Mouse (Mus musculus): Measurements from ENCODE around the gene Epha4. TPM values are rescaled to one million over a fixed set of nuclear protein-coding genes. Genes with fewer than 3 reads are reported as not detected.

Gene Epha4
- polyA plus RNA-seq, 1 experiment from 2014 or later: 93.3 TPM

DNA sequence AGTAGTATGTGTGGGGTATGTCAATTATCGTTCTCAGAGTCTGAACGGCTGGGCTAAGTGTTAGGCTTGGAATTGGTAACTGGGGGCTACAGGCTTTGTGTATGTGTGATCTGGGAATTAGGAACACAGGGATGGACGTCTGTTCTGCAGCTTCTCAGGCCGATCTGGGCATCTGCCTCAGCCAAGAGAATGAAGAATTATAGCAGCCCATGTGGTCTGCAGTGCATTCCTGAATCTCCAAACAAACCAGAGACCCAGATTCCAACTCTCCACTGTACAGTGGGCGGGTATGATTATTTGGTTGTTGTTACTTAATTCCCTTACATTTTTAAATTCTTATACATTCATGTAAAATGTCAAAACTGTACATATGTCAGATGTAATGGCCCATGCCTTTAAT lies 43.4 kb downstream of the Epha4 start:
- Histone ChIP-seq H3K4me1 (peaks cover 31% of the 10 kb centered on the region), H3K27ac (replicated peaks) (no peak overlapping the region), H3K4me3 (no peak overlapping the region), H3K4me2 (replicated peaks) (no peak overlapping the region), H3K9me3 (no peaks in the 10 kb centered on the region), H3K9ac (replicated peaks) (no peak overlapping the region), H3K36me3 (no peaks in the 10 kb centered on the region), H3K27me3 (no peaks in the 10 kb centered on the region)
- no peak for ATAC-seq (replicated peaks)
- 51% methylated on average over 5 of the region's 5 CpGs for WGBS

DNA sequence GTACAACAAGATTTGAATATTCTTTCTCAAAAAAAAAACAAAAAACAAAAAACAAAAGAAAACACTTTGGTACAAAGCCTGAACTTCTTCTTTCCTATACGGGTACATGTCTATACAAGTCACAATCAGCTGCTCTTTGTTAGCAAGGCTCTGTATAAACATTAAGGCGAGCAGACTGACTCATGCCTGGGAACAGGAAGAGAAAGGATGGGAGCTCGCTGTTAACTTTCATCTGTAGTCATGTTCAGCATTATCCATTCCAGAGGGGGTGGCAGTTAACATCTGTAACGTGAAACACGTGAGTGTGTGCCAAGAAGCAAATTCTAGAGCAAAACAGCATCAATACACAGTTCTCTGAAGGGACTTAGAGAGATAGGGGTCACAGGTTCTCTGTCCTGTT lies 43.9 kb downstream of the Epha4 start:
- Histone ChIP-seq H3K27me3 (no peaks in the 10 kb centered on the region), H3K4me3 (no peak overlapping the region), H3K36me3 (no peaks in the 10 kb centered on the region), H3K4me2 (replicated peaks) (no peak overlapping the region), H3K27ac (replicated peaks) (no peak overlapping the region), H3K4me1 (peaks cover 30% of the 10 kb centered on the region), H3K9me3 (no peaks in the 10 kb centered on the region), H3K9ac (replicated peaks) (no peak overlapping the region)
- 54% methylated on average over 5 of the region's 5 CpGs for WGBS
- no peak for ATAC-seq (replicated peaks)

DNA sequence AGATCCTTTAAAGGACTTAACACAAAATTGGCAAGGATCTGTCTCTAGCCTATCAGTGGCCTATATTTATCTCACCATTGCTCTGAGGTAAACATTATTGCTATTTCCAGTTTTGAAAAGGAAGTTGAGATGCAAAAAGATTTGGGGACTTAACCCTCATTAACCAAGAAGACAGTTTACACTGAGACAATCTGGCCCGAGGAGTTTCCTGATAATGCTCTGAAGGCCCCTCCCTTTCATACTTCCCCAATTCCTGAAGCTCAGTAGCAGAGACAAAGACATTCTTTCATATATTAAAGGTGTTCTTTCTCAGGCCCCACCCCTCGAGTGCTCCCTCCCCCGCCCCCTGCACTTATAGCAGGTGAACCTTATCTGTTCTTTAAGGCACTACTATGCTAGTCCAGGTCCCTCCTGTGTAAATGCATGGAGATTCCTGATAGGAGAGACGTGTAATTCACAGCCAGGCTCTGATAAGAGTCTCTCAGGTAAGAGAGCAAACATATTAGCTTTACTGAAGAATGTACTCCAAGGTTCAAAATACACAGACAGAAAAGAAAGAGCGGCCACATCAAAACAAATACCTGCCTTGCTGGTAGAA lies 46.1 kb downstream of the Epha4 start:
- H3K4me3 ChIP-seq: no peak overlapping the region
- no peak overlapping the region for H3K9ac ChIP-seq (replicated peaks)
- H3K4me2 ChIP-seq (replicated peaks): no peak overlapping the region
- H3K27me3 ChIP-seq: no peaks in the 10 kb centered on the region
- 76% methylated on average over 5 of the region's 5 CpGs for WGBS
- H3K27ac ChIP-seq (replicated peaks): no peak overlapping the region
- peaks cover 31% of the 10 kb centered on the region for H3K4me1 ChIP-seq
- H3K36me3 ChIP-seq: no peaks in the 10 kb centered on the region
- no peaks in the 10 kb centered on the region for H3K9me3 ChIP-seq
- ATAC-seq (replicated peaks): no peak

DNA sequence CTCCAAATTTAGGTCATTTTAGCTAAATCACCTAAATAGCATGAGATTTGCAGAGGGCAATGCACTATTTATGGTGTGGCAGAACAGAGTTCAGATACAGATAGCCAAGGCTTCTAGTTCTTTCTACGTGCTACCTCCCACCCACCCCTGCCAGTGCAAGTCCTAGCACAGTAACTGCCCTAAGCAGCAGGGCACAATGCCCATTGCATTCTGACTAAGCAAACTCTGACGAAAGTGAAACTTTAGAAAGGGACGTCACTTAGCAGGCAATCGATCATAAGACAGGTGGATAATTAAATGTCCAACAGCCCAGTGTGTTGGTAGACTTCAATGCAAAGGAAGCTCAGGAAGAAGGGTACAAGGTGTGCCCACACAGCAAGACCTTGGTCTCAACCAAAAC lies 49.4 kb downstream of the Epha4 start:
- Histone ChIP-seq H3K4me3 (no peak overlapping the region), H3K4me1 (peaks cover 30% of the 10 kb centered on the region), H3K4me2 (replicated peaks) (no peak overlapping the region), H3K9ac (replicated peaks) (no peak overlapping the region), H3K27me3 (no peaks in the 10 kb centered on the region), H3K9me3 (no peaks in the 10 kb centered on the region), H3K36me3 (no peaks in the 10 kb centered on the region), H3K27ac (replicated peaks) (no peak overlapping the region)
- ATAC-seq (replicated peaks): no peak
- WGBS: 79% methylated on average over 4 of the region's 4 CpGs

DNA sequence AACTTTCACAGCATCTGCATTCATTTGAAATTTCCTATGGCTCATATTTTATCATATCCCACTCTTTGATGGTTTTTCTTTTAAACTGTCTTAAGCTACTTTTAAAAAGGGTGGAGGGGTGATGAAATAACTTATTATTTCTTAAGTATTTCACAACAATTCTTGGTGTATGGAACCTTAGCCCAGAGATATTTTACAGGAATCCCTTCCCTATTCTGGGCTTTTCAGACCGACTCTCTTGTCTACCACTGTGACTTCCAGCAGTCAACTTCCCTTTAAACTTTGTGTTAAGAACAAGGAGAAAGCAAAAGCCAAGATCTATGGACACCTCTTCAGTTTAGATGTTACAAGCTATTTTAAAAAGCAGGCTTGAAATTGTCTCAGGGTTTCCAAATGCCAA lies 50.8 kb downstream of the Epha4 start:
- no peak overlapping the region for H3K9ac ChIP-seq (replicated peaks)
- ATAC-seq (replicated peaks): no peak
- 80% methylated on average over 1 of the region's 1 CpGs for WGBS
- H3K4me3 ChIP-seq: no peak overlapping the region
- no peaks in the 10 kb centered on the region for H3K27me3 ChIP-seq
- no peak overlapping the region for H3K4me2 ChIP-seq (replicated peaks)
- H3K27ac ChIP-seq (replicated peaks): no peak overlapping the region
- no peaks in the 10 kb centered on the region for H3K36me3 ChIP-seq
- H3K4me1 ChIP-seq: peaks cover 25% of the 10 kb centered on the region
- H3K9me3 ChIP-seq: no peaks in the 10 kb centered on the region

DNA sequence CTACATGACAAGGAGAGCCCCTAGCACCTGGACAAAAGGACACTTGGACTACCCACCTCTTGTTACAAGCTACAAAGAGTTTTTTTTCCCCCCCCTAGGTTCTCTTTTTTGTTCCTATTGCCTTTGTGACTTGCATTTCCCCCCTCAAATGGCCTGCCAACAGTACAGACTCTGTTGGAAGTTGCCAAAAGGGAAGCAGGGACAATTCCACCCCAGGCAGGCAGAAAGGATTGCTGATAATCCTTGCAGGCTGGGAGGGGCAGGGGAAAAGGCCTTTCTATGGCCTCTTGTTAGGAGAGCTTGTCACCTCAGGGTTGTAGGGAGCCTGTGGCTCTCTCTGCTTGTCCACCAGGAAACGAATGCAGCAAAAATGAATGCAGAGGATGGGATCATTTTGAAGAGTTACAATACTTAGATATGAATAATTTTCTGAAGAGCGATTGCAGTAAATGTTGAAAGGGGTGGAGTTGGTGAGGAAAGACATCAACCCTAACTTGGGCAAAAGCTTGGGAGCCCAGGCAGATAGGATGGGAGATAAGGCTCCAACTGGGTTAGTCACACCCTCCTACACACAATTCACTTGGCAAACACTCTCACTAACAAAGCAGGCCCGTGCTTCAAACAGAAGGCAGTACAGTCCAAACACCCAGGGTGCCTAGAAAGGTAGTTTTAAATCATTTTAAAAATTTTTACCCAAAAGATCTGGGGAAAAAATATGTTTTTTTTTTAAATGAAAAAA lies 52.8 kb downstream of the Epha4 start:
- Histone ChIP-seq H3K4me3 (no peak overlapping the region), H3K4me1 (peaks cover 37% of the 10 kb centered on the region), H3K36me3 (no peaks in the 10 kb centered on the region), H3K9ac (replicated peaks) (no peak overlapping the region), H3K27me3 (no peaks in the 10 kb centered on the region), H3K9me3 (no peaks in the 10 kb centered on the region), H3K27ac (replicated peaks) (0 out of 2 replicates have a peak overlapping the region, but pooled peaks have one; percentile 1), H3K4me2 (replicated peaks) (no peak overlapping the region)
- 9% methylated on average over 3 of the region's 3 CpGs for WGBS
- no peak for ATAC-seq (replicated peaks)

DNA sequence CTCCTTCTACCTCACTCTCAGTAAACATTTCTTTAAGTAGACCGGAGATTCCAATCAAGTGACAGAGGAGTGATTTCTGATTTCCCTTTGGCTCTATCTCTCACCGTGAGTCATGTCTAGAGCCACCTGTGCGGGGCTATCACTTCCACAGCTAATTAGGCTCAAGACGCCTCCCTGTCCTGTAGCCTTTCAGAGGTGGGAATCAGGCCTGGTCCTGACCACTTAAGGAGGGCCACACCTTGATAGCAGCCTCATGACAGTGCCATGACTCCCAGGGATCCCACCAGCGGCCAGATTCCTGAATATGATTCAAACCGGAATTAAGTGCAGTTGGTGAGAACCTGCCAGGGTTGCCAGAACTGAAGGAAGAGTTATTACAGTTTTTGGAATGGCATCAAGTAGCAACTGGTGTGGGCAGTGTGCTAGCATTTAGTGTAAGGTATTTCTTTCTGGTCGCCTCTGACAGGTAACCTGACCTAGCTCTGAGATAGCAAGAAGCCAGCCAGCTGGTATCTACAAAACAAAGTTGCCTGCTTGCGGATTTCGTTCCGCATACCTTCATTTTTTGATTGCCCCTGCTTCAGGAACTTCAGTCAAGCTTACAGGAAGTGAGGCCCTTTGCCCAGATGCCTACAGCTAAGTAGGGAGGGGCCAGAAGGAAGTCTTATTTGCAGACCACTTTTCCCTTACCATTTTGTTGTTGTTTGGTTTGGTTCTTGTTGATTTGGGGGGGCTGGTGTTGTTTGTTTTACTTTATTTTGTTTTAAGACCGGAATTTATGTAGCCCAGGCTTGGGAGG lies 53.9 kb downstream of the Epha4 start:
- H3K4me2 ChIP-seq (replicated peaks): no peak overlapping the region
- no peak for ATAC-seq (replicated peaks)
- H3K9me3 ChIP-seq: no peaks in the 10 kb centered on the region
- 68% methylated on average over 11 of the region's 11 CpGs for WGBS
- no peaks in the 10 kb centered on the region for H3K36me3 ChIP-seq
- no peak overlapping the region for H3K27ac ChIP-seq (replicated peaks)
- H3K4me1 ChIP-seq: peaks cover 42% of the 10 kb centered on the region
- no peak overlapping the region for H3K4me3 ChIP-seq
- no peak overlapping the region for H3K9ac ChIP-seq (replicated peaks)
- H3K27me3 ChIP-seq: no peaks in the 10 kb centered on the region

DNA sequence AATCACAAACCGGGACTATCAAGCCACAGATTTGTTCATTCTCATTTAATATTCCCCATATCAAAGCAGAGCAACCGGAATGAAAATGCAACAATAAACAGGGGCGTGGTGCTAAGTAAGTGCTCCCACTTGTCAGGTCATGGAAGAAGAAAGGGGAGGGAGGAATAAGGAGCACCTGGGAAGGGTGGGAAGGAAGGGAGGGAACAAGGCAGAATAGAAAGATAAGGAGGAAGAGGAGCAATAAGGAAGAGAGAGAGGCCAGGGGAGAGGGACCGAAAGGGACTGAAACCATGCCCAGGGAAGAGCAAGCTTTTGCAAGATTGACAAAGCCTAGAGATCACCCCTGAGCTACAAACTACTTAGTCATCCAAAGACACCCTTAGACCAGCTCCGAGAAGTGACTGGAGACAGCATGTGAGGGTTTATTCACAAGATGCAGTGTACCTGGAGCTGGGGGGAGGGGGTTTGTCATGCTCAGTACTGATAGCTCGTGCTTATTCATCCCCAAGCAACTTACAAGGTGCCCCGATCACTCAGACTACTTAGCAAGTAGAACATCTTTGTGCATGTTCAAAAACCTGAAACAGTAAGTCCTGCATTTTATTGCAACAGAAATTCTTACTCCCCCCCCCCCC lies 56.0 kb downstream of the Epha4 start:
- H3K27ac ChIP-seq (replicated peaks): no peak overlapping the region
- WGBS: 76% methylated on average over 7 of the region's 7 CpGs
- H3K9me3 ChIP-seq: no peaks in the 10 kb centered on the region
- H3K27me3 ChIP-seq: no peaks in the 10 kb centered on the region
- no peak overlapping the region for H3K4me3 ChIP-seq
- no peaks in the 10 kb centered on the region for H3K36me3 ChIP-seq
- no peak for ATAC-seq (replicated peaks)
- H3K4me2 ChIP-seq (replicated peaks): no peak overlapping the region
- no peak overlapping the region for H3K9ac ChIP-seq (replicated peaks)
- H3K4me1 ChIP-seq: peaks cover 33% of the 10 kb centered on the region

DNA sequence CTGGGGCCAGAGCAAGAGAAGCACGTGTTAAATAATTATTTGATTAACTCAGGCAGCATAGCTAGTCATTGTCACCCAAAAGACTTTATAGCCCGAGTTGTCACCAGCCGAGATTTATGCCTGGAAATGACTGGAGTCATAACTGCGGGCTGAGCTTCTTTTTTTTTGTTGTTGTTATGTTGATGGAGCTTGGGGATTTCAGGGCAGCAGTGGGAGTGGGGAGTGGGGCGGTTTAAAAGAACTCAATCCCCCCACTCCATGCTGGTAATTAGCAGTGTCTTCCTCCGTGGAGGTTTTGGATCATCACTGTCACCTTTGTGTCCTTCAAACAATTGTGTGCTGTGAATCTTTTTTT lies 57.5 kb downstream of the Epha4 start:
- 22% methylated on average over 6 of the region's 6 CpGs for WGBS
- Histone ChIP-seq H3K4me3 (no peak overlapping the region), H3K27me3 (no peaks in the 10 kb centered on the region), H3K9ac (replicated peaks) (no peak overlapping the region), H3K4me1 (peaks cover 26% of the 10 kb centered on the region), H3K36me3 (no peaks in the 10 kb centered on the region), H3K4me2 (replicated peaks) (no peak overlapping the region), H3K9me3 (no peaks in the 10 kb centered on the region), H3K27ac (replicated peaks) (no peak overlapping the region)
- no peak for ATAC-seq (replicated peaks)

DNA sequence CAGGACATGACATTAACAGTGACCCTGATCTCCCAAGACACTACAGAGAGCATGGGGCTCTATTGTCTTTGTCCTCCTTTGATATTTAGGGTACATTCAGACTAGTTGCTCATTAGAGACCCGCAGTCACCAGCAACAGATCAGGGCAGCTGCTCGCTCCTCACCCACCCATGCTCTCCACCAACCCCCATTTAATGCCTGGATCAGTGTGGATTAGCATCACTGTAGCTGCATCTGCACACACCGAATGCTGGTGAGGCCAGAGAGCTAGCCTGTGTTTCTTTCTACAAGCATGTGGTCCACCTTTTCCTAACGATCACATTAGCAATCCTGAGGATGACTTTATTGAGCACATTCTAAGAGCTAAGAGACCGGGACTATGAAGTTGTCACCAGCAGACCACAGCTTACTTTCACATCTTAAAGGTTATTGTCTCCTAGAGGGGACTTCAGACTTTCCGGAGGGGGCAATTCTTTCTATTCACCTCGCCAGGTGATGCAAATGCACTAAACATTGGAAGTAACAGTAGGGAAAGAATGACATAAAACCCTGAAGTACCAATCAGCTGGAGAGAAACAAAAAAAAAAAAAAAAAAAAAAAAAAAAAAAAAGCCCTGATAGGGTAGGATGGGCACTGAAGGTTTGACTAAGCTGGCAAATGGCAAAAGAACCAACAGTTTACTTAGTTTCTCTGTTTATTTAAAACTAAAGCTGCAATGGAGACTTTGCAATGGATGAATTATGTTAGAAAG lies 58.0 kb downstream of the Epha4 start:
- H3K36me3 ChIP-seq: no peaks in the 10 kb centered on the region
- ATAC-seq (replicated peaks): no peak
- no peak overlapping the region for H3K4me2 ChIP-seq (replicated peaks)
- no peaks in the 10 kb centered on the region for H3K9me3 ChIP-seq
- peaks cover 21% of the 10 kb centered on the region for H3K4me1 ChIP-seq
- no peak overlapping the region for H3K9ac ChIP-seq (replicated peaks)
- H3K27me3 ChIP-seq: no peaks in the 10 kb centered on the region
- H3K27ac ChIP-seq (replicated peaks): no peak overlapping the region
- H3K4me3 ChIP-seq: no peak overlapping the region
- WGBS: 19% methylated on average over 7 of the region's 7 CpGs

DNA sequence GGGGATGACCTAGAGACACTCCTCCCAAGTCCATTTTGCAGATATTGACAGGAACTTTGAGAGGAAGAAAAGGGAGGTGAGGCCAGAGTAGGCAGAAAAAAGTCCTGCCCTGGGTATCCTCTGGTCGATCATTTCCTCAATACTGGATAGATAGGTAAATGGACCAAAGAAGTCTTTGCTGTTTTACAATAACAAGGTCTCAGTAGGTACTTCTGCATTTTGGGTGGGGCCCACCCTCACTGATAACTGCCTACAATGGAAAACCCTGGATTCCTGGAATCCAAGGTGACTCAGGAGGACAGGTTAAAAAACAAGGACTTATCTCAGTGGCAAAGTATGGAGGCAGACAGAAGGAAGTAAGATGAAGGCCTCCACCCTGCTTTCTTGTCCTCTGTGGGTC lies 61.1 kb downstream of the Epha4 start:
- no peak for ATAC-seq (replicated peaks)
- 97% methylated on average over 1 of the region's 1 CpGs for WGBS
- H3K4me2 ChIP-seq (replicated peaks): no peak overlapping the region

More for the DNA sequence above, 61.1 kb downstream of the Epha4 start:
- Histone ChIP-seq H3K9ac (replicated peaks) (no peak overlapping the region), H3K36me3 (no peaks in the 10 kb centered on the region), H3K4me1 (peaks cover 34% of the 10 kb centered on the region), H3K9me3 (no peaks in the 10 kb centered on the region), H3K27me3 (no peaks in the 10 kb centered on the region), H3K27ac (replicated peaks) (no peak overlapping the region), H3K4me3 (no peak overlapping the region)

Measured in forebrain, embryonic 15.5 days (tissue).